Mouse (Mus musculus) embryo, embryonic 10 days (tissue): ENCODE measurements at regions not wholly inside any gene's neighbourhood (a gene's known extent, or its start where the extent isn't known, plus 50 kb on each side); places are given as distances from the start of the nearest gene placed in this dataset.

Source experiments
- DNase-seq: peaks from one replicate; pipeline ENCODE4 v3.0.0-alpha.2; 2015; ENCODE audit warnings: low spot score

- DNase-seq = no peak
These were observed 496.0 kb upstream of the Sox11 start for GRCm38 (mm10) chr12:27838384-27838783.

DNA sequence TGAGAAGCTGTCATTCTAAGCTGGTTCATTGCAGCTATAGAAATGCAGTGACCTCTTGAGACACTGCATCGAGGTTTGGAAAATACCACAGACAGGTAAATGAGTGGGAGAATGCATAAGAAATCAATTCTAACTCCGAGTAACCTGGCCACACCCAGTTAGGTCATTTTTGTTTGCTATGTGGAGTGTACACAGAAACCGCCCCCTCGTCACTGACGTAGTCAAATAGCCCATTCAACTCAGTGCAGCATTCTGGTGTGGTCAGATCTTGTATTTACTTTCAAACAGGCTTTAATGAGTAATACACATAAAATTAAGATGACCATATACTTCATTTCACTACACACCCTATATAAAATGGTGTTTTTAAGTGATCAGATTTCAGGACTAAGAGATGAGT is 483.8 kb upstream of the Sox11 start:
- DNase-seq = no peak

DNA sequence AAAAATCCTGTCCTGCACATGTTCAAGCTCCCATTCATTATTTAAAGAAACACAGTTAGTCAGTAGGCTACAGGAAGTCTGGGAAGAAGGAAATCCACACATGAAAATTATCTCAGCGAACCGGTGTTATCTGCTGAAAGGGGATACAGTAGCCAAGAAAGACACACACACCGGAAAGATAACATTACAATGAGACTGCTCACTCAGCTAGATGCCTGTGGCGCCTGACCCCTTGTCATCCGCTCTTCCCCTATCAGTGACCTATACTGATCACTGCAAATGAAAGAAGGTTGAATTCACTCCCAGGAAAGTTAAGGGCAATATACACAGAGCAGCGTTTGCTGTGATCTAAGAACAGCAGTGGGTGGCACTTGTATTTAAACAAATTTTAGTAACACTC is 481.0 kb upstream of the Sox11 start:
- no peak for DNase-seq

DNA sequence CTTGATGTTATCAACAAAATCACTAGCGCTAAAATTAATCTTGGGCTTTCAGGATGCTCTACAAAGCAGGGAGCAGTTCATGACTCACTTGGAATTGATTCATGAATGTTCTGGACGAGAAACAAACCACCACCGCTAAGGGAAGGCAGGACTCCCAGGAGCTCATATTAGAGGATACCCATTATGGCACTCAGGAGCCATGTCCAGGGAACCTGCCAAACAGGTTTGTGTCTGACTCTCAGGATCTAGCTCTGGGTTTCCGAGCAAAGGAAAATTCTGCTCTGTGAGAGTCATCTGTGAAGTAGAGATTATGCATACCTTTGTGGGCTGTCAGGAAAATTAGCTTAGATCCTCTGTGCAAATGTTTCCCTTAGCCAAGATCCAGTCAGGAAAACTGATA is 454.3 kb upstream of the Sox11 start:
- peak; percentile 37 for DNase-seq

- peak; percentile 46 for DNase-seq
These were observed 444.4 kb upstream of the Sox11 start for GRCm38 (mm10) chr12:27786716-27787291.

DNA sequence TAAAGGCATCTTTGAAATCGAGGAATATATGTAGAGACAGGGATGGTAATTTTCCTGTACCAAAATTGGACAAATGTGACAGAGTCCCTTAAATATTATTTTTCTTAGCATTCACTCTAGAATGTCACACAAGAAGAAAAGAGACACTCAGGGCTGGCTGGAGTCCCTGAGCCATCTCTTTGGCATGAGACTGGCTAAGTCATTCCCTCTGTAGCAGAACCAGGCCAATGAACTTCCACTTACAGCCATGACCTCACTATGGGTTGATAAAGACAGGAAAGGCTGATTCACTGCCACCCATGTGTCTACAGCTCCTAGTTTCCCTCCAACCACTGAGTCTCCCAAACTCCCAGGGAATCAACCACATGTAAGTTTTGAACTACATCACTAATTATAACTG is 438.4 kb upstream of the Sox11 start:
- DNase-seq = no peak

- no peak for DNase-seq
These were observed 423.6 kb upstream of the Sox11 start for GRCm38 (mm10) chr12:27765948-27766347.

DNA sequence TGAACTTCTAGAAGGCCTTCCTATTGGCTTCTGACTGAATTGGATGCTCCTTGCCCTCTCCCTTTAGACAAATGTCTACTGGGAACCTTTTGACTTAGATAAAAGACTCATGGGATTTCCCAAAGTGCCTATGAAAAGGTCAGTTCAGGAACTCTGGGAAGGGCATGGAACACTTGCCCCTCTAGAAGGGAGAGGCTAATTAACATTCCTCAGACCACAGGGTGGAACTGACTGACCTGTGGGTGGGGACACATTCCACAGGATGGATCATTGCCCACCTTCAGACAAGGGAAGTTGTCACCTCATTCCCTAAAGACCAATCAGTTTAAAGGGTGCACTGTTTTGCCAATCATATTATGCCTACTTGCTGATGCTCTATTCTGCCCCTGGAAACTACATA is 416.6 kb upstream of the Sox11 start:
- DNase-seq = no peak

- no peak for DNase-seq
These were observed 415.3 kb upstream of the Sox11 start for GRCm38 (mm10) chr12:27757641-27758040.

DNA sequence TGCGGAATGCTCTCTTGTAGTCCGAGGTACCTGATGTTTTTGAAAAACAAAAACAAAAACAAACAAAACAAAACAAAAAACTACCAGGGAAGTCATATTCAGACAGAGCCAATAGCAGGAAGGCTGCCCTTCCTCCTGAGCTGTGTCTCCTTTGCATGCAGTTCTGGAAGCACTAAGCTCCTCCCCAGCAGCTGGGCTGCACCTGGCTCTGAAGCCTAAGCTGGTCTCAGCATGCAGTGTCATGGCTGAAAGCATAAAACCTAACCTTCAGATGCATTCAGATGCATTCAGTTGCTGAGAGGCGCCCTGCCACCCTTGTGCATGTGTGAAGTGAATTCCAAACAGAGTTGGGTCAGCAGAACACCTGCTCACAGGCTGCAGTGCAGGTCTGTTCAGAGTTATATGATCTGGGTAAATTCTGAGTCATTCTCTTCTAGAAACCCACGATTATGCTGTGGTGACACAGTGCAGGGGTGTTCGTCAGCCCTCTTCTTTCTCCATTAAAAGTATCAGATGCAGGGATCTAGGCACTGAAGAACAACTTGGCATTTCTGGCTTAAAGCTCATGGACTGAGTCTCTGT is 382.3 kb upstream of the Sox11 start:
- DNase-seq = peak; percentile 43

GRCm38 (mm10) chr12:27680459-27680858 is 338.1 kb upstream of the Sox11 start:
- no peak for DNase-seq

GRCm38 (mm10) chr12:27673404-27673803 is 331.0 kb upstream of the Sox11 start:
- no peak for DNase-seq

GRCm38 (mm10) chr12:27670650-27671084 is 328.3 kb upstream of the Sox11 start:
- DNase-seq = no peak

GRCm38 (mm10) chr12:27670190-27670589 is 327.8 kb upstream of the Sox11 start:
- no peak for DNase-seq

- DNase-seq = no peak
These were observed 327.2 kb upstream of the Sox11 start for GRCm38 (mm10) chr12:27669542-27669941.

DNA sequence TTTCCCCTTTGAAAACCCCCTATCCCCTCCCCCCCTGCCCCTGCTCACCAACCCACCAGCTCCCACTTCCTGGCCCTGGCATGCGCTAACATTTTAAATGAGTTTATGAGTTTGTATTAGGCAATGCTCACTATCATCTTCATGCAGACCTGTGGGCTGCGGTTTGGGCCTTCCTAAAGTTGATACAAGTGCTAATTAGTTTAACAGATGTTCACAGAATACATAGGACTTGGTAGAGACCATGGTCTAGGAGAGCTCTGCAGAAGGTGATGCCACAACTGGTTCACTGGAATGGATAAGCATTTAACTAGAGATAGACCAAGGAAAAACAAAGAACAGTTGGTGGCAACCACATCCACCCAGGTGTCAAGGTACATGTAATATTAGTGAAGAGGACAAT is 324.1 kb upstream of the Sox11 start:
- DNase-seq = no peak

- DNase-seq = no peak
These were observed 320.8 kb upstream of the Sox11 start for GRCm38 (mm10) chr12:27663126-27663525.

GRCm38 (mm10) chr12:27662723-27663122 is 320.3 kb upstream of the Sox11 start:
- no peak for DNase-seq

DNA sequence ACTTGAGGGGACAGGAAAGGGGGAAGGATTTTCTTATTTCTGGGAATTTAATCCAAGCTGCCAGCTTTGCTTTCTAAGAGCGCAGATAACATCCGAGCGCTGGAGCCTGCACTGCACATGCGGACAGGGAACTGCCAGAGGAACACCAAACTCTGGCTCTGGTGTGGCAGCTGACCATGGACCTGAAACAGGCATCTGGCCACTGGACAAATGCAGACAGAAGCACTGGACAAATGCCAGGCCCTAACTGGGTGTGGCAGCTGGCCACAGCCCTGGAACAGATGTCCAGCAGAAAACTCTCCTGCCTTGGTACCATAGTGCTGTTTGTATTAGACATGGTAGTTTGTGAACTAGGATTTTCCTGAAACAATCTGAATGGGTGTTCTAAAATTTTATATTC is 315.2 kb upstream of the Sox11 start:
- DNase-seq = no peak

- DNase-seq = no peak
These were observed 311.2 kb upstream of the Sox11 start for GRCm38 (mm10) chr12:27653541-27653940.

DNA sequence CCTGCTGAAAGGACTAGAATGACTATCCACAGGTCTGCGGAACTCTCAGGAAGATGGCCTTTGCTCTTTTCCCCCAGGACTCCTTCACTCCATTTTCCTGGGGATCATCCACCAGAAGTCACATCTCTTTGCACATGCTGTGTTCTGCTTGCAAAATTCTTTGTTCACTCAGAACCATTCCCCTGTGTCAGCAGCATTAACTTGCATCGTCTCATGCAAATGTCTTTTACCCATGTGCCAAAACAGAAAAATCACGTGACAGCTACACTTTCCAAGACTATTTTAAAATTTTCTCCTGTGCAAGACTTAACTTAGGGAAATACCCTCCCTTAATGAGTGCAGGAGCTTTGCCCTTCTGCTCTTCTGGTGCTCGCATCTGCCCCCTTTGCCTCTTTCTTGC is 306.2 kb upstream of the Sox11 start:
- no peak for DNase-seq

- DNase-seq = no peak
These were observed 304.3 kb upstream of the Sox11 start for GRCm38 (mm10) chr12:27646497-27647307.

DNA sequence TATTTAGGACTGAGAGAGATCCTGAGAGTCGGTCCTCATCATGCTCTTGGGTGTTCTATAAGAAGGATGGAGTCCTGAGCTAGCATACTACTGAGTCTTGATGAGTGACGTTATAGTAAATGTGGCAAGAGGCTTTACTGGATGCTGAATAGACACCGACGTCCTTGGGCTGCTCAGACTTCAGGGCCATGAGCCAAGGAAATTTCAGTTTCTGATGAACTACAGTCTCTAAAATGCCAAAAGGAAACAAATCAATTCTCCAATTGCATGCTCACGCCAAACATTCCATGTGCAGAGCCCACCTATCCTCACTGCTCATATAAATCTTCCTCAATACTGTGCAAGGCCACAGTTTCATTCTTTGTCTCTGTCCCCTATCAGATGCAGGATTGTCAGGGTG is 277.2 kb upstream of the Sox11 start:
- no peak for DNase-seq
